Mouse (Mus musculus) bone marrow macrophage, adult 2 months (primary cell): ENCODE measurements around the gene Olfr127.
"Not testable (repeated sequence)": the region's sequence is repeated elsewhere in the genome, so short reads cannot be mapped to it uniquely, and the experiment has no call there.

Experiments
- CTCF ChIP-seq: IDR thresholded peaks from 2 replicates; pipeline ENCODE4 v1.5.1; 2012; ENCODE audit warnings: low read depth, mild to moderate bottlenecking, low read length, moderate library complexity
- POLR2A ChIP-seq: IDR thresholded peaks from 2 replicates; pipeline ENCODE4 v1.6.1; 2012; ENCODE audit warnings: mild to moderate bottlenecking, low read depth, low read length, borderline replicate concordance

GRCm38 (mm10) chr17:37906821-37907220 is 6.6 kb downstream of the Olfr127 start:
- not testable (repeated sequence) for TF ChIP-seq CTCF, POLR2A
